In genomic region chr16:33576271-33577189, GRCm38 (mm10) we compare ENCODE assay signal across 10 mouse cellular contexts. TPM values are rescaled to one million over a fixed set of nuclear protein-coding genes. Genes with fewer than 3 reads are reported as not detected.
DNase-seq lines count a peak whose midpoint lies in the region; ATAC-seq and TF ChIP-seq lines count a peak whose summit lies in the region.
"Had no signal": no experiment of that assay in that cellular context is flagged by ENCODE, and none has a peak within 500 bp of the region (broad histone marks: within the 10 kb centered on the region; RNA-seq: fewer than 3 reads in every experiment).

No protein-coding gene starts in this region.

- H3K36me3 ChIP-seq in hindbrain, embryonic 15.5 days: no peaks in the 10 kb centered on the region
- no peaks in the 10 kb centered on the region for H3K36me3 ChIP-seq in hindbrain, embryonic 13.5 days
- H3K36me3 ChIP-seq in testis, adult 2 months (ENCODE audit: control insufficient read depth, insufficient read depth, low read length): no peaks in the 10 kb centered on the region
- H3K36me3 ChIP-seq: limb, embryonic 13.5 days had no signal

- 78% methylated on average over 36 of the region's 36 CpGs for WGBS in hindbrain, embryonic 15.5 days
- WGBS in hindbrain, embryonic 13.5 days: 74% methylated on average over 36 of the region's 36 CpGs

- TF ChIP-seq CTCF in testis, adult 2 months (IDR thresholded peaks at IDR 0.05; ENCODE audit: control insufficient read depth, insufficient read depth, insufficient replicate concordance, low read depth, low read length): no peak

- 0 out of 2 replicates have a peak, but pooled peaks cover 4% of the 10 kb centered on the region for H3K4me1 ChIP-seq in hindbrain, embryonic 15.5 days (replicated peaks)
- H3K4me1 ChIP-seq in hindbrain, embryonic 13.5 days (replicated peaks): peaks cover 13% of the 10 kb centered on the region
- peaks cover 14% of the 10 kb centered on the region for H3K4me1 ChIP-seq in testis, adult 2 months (ENCODE audit: control insufficient read depth, insufficient read depth, low read length)

- H3K27me3 ChIP-seq in hindbrain, embryonic 15.5 days: no peaks in the 10 kb centered on the region
- H3K27me3 ChIP-seq in hindbrain, embryonic 13.5 days: no peaks in the 10 kb centered on the region
- no peaks in the 10 kb centered on the region; the same call in 1 of the 2 replicates for H3K27me3 ChIP-seq in testis, adult 2 months (ENCODE audit: control insufficient read depth, insufficient read depth, low read length)
- H3K27me3 ChIP-seq: limb, embryonic 13.5 days had no signal

- H3K4me3 ChIP-seq in hindbrain, embryonic 15.5 days: no peak overlapping the region
- no peak overlapping the region for H3K4me3 ChIP-seq in hindbrain, embryonic 13.5 days
- peak overlapping the region; percentile 64 for H3K4me3 ChIP-seq in testis, adult 2 months (ENCODE audit: control insufficient read depth, low read depth, low read length)
- H3K4me3 ChIP-seq: limb, embryonic 13.5 days had no signal

- ATAC-seq in hindbrain, embryonic 15.5 days (ENCODE audit: low FRiP score, low read depth): peak; percentile 64; the same call in 1 of the 2 replicates
- no peak for ATAC-seq in hindbrain, embryonic 13.5 days (ENCODE audit: low FRiP score)

- DNase-seq in testis, postnatal 14 days (ENCODE audit: low spot score): no peak
- peak; percentile 45 to 68 for DNase-seq in heart, adult 9 months (ENCODE audit: low spot score in 2 of 2)
- DNase-seq in right cerebral cortex, postnatal 10 days (ENCODE audit: low spot score in 2 of 2): no peak
- DNase-seq in frontal cortex, postnatal 10 days (ENCODE audit: low spot score in 2 of 2): no peak
- DNase-seq in layer of hippocampus, adult 8-10 months (ENCODE audit: low spot score in 2 of 2): no peak
- DNase-seq: cerebellum, postnatal 14 days had no signal

- H3K4me2 ChIP-seq in hindbrain, embryonic 15.5 days: no peak overlapping the region
- no peak overlapping the region for H3K4me2 ChIP-seq in hindbrain, embryonic 13.5 days
- H3K4me2 ChIP-seq: limb, embryonic 13.5 days had no signal

- no peak overlapping the region for H3K27ac ChIP-seq in hindbrain, embryonic 15.5 days (replicated peaks)
- H3K27ac ChIP-seq in hindbrain, embryonic 13.5 days: no peak overlapping the region
- peak overlapping the region; percentile 67 for H3K27ac ChIP-seq in testis, adult 2 months (ENCODE audit: control insufficient read depth, insufficient read depth, low read depth, low read length)

- H3K9ac ChIP-seq in hindbrain, embryonic 15.5 days: no peak overlapping the region
- H3K9ac ChIP-seq in hindbrain, embryonic 13.5 days: no peak overlapping the region
- H3K9ac ChIP-seq: limb, embryonic 13.5 days had no signal

- no peak for TF ChIP-seq POLR2A in testis, adult 2 months (IDR thresholded peaks at IDR 0.05; ENCODE audit: control insufficient read depth, low read depth, low read length)

- H3K9me3 ChIP-seq in hindbrain, embryonic 15.5 days: no peaks in the 10 kb centered on the region
- no peaks in the 10 kb centered on the region for H3K9me3 ChIP-seq in hindbrain, embryonic 13.5 days
- H3K9me3 ChIP-seq: limb, embryonic 13.5 days had no signal

RNA-seq across cellular contexts. Expression of gene Slc12a8, which starts 59.4 kb away (rescaled TPM):
- 0.69 and 0.81 TPM in 2 replicates for polyA plus RNA-seq in hindbrain, embryonic 15.5 days (2015; fragmentation: Nextera tagmentation; extraction: Ambion mirVana)
- 0.62 and 0.75 TPM in 2 replicates for polyA plus RNA-seq in hindbrain, embryonic 13.5 days (2015; fragmentation: Nextera tagmentation; extraction: Ambion mirVana)
- 5.2 and 5.7 TPM in 2 replicates for polyA plus RNA-seq in testis, adult 2 months (2012; rRNA removed)
- 1 to 10 TPM in 1 of 4 experiments, under 1 TPM in 3; 0.68 to 1.7 (median 0.86) TPM for total RNA-seq in layer of hippocampus, adult 8-10 months (2022)

Comparison
In these comparisons a context has a peak if more than half of its experiments do, and no peak if none do; other contexts are left out.
1. DNase-seq: peak in heart, adult 9 months (2 of 2); none in testis, postnatal 14 days (single experiment), right cerebral cortex, postnatal 10 days (0 of 2), frontal cortex, postnatal 10 days (0 of 2) and layer of hippocampus, adult 8-10 months (0 of 2).